Mouse (Mus musculus) heart, adult 11 months (tissue): ENCODE measurements around the gene Unc119.

Experiments used
- DNase-seq: peaks from one replicate; pipeline ENCODE4 v3.0.0; 2022

Unc119 gene

DNA sequence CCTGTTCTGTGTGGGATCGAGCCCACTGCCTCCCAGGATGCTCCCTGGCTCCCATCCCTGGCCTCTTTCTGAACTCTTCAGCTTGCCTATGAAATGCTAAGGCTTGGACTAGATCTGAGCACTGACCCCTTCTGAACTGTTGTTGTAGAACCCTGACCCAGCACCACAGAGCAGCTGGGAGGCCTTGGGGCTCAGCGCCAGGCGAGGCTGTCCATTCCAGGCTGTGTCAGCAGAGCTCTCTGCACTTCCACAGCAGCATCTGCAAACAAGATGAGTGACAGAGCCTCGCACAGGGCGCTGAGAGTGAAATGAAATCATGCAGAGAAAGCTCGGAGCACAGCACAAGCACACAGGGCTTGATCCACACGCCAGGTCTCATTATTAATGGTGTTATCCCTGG lies 29.3 kb downstream of the Unc119 start:
- peak; percentile 90 for DNase-seq

- no peak for DNase-seq
Measured at GRCm38 (mm10) chr11:78374147-78374546, 30.9 kb downstream of the Unc119 start.

- DNase-seq: peak; percentile 74
Measured at GRCm38 (mm10) chr11:78377549-78378159, 34.4 kb downstream of the Unc119 start.

- DNase-seq: peak; percentile 37
Measured at GRCm38 (mm10) chr11:78380351-78380750, 37.1 kb downstream of the Unc119 start.

- no peak for DNase-seq
Measured at GRCm38 (mm10) chr11:78380996-78381395, 37.7 kb downstream of the Unc119 start.

DNA sequence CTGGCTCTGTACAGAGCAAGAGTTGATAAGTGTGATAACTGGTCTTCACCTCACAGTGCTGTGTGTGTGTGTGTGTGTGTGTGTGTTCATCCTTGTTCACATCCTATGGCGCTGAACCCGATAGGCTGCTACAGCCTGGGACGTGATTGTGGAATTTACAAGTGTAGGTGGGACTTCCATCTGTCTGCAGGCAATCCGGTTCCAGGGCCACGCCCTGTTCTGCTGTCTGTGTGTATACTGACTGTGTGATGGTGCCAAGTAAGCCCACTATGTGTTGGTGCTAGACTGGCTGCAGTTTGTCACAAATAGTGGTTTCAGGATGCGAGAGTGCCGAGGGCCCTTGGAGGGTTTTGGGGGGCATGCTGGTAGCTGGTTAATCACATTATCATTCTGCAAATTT lies 39.0 kb downstream of the Unc119 start:
- DNase-seq: peak; percentile 72

GRCm38 (mm10) chr11:78382701-78383100 lies 39.4 kb downstream of the Unc119 start:
- no peak for DNase-seq

DNA sequence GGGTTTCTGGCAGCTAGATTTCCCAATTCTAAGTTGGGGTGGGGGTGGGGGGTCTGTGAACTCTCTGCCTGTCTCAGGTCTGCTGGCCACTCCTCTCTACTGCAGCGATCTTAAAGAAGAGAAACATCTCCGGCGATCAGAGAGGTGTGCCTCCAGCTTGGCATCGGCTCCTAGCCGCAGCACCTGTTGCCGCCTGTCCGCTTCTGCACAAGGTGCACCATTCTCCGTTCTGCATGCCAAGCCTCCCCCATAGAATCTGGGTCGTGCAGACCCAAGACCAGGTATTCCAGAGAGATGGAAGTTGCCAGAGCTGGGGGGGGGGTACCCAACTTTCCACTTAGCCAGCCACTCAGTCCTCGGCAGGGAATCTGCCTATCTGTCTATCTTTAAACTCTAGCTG lies 42.5 kb downstream of the Unc119 start:
- DNase-seq: peak; percentile 79

GRCm38 (mm10) chr11:78386508-78387043 lies 43.3 kb downstream of the Unc119 start, which contains the start of gene Foxn1:
Gene Foxn1, minus strand, starts transcription at chr11:78386558.
- DNase-seq: peak; percentile 81

DNA sequence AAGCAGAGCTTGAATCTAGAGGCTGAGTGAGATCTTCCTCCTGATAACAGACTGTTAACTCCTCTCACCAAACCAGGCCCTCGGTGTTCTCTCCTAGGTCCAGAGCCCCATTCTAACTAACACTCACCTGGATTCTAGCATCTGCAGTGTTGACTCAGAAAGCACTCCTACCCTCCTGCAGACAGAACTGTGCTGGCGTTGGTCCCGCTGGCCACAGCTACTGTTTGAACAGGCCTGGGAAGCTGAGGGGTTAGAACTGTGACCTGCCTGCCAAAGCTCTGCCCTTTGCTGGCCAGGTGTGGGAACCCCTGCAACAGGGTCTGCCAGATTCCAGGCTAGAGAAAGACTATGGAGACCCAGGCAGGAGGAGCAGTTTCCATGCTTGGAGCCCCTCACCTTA lies 49.4 kb downstream of the Unc119 start:
- no peak for DNase-seq

DNA sequence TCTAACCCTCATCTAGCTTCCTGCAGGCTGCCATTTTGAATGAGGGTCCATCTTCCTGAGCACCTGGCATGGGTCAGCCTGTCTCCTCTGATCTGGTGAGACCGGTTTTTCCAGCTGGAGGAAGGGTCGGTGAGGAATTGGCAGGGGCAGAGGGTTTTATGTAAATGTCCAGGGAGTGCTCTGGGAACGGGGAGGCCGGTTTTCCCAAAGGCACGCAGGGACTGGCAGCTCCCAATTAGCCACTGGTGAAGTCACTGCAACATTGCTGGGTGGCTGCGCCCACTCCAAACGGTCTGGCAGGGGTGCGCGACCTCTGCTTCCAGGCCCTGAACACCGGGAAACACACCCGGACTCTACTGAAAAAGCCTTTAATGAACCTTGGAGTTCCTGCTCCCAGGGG lies 53.7 kb downstream of the Unc119 start:
- no peak for DNase-seq

DNA sequence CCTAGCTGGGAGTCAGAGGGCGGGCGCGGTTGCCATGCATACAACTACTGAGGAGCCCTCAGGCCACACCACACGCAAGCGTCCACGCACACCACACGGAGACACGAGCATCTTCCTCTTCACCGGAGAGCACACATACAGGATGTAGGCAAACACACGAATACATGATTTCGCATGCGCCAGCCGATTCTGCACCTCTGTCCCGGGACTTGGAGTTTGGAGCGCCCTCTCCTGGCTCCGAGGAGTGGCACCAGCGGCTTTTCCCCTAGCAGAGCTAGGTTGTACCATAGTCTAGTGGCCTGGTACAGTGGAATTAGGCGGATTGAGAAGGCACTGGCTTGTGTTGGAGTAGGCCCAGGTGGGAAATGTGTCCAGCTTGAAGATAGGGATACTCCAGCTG lies 54.1 kb downstream of the Unc119 start:
- no peak for DNase-seq

GRCm38 (mm10) chr11:78398212-78398611 lies 54.9 kb downstream of the Unc119 start:
- no peak for DNase-seq
